Mouse (Mus musculus) hindlimb bud, embryonic 11.5 days (tissue): ENCODE measurements around the gene Hapln4.

Source experiments
- DNase-seq: peaks from one replicate; pipeline ENCODE4 v3.0.0-alpha.2; 2012; ENCODE audit warnings: low read depth, low spot score; ENCODE audit errors: extremely low spot score

Gene Hapln4

DNA sequence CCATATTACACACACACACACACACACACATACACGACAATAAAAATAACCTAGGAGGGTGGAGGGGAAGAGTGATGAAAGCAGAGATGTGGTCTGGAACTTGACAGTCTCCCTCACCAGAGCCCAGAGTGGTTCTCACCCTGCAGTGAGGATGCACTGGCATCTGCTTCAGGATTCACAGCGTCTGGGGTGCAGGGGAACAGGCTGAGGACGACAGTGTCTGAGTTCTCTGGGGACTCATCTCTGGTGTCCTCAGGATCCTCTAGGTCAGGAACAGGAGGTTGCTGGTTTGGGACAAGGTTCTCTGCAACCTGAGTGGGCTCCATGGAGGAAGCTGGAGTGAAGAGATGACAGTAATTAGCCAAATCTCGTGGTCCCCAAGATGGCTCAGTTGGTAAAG lies 54.6 kb downstream of the Hapln4 start:
- no peak for DNase-seq

GRCm38 (mm10) chr8:70139026-70139857 lies 56.0 kb downstream of the Hapln4 start, which contains the start of the genes Rfxank, Borcs8 and Mef2b:
Gene Rfxank (minus strand): TSS chr8:70139154.
Gene Borcs8 (plus strand): TSS chr8:70139499.
Gene Mef2b (plus strand): TSS chr8:70139711.
- DNase-seq, result peak; percentile 99

GRCm38 (mm10) chr8:70139981-70140380 lies 56.7 kb downstream of the Hapln4 start:
- DNase-seq, result no peak
